Mouse (Mus musculus) monocyte, adult 2 months (primary cell): Measurements from ENCODE around the gene Emilin1.
A peak's percentile ranks its signal among the peaks of the same experiment; 100 is the strongest.
"Not testable (repeated sequence)": the region's sequence is repeated elsewhere in the genome, so short reads cannot be mapped to it uniquely, and the experiment has no call there.

ENCODE experiments used
- DNase-seq, 2 experiments: peaks; one replicate each; pipeline ENCODE4 v3.0.0; 2022; ENCODE audit warnings: low spot score in 2 of 2, low read depth in 1 of 2

Gene Emilin1

GRCm38 (mm10) chr5:30913060-30913841 is at the start of gene Emilin1:
TSS of gene Emilin1 (plus strand) at chr5:30913402.
- no peak for DNase-seq

- DNase-seq: peak; percentile 11 to 14
These were observed 49.4 kb upstream of the Emilin1 start for GRCm38 (mm10) chr5:30863852-30864251.

DNA sequence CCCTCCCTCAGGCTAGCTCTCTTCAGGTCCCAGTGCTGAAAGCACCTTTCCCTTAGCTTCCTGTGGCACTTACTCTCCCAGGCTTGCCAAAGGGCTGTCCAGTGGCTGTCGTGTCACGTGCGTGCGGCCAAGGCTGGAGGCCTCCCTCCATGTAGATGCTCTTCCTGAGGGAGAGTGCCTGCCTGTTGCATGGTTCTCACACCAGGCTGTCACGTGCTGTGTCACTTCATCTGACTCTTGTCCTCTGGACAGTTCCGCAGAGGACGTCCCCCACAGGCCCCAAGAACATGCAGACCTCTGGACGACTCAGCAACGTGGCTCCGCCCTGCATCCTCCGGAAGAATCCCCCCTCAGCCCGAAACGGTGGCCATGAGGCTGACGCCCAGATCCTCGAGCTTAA is 48.9 kb upstream of the Emilin1 start:
- DNase-seq: no peak

- DNase-seq: no peak
These were observed 46.3 kb upstream of the Emilin1 start for GRCm38 (mm10) chr5:30866871-30867270.

GRCm38 (mm10) chr5:30867712-30868111 is 45.5 kb upstream of the Emilin1 start, which contains the start of gene Tmem214:
TSS of gene Tmem214 (plus strand) at chr5:30868012.
- no peak for DNase-seq

DNA sequence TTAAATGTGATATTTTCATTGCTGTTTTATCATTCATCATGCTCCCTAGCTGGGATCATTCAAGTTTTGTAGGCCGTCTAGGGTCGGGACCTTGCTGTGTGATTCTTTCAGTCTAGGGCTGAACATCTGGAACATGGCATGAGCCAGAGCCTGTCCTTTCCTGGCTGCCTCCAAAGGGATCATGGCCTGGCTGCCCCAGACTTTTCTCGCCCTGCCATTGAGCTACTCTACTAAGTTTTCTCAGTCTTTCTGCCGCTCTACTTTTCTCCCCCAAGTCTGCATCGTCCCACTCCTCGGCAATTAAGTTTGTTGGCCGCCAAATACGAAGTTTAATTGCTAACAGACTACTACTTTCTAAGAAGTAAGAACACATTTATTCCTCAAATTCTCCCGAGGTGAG is 44.2 kb upstream of the Emilin1 start:
- DNase-seq: no peak

DNA sequence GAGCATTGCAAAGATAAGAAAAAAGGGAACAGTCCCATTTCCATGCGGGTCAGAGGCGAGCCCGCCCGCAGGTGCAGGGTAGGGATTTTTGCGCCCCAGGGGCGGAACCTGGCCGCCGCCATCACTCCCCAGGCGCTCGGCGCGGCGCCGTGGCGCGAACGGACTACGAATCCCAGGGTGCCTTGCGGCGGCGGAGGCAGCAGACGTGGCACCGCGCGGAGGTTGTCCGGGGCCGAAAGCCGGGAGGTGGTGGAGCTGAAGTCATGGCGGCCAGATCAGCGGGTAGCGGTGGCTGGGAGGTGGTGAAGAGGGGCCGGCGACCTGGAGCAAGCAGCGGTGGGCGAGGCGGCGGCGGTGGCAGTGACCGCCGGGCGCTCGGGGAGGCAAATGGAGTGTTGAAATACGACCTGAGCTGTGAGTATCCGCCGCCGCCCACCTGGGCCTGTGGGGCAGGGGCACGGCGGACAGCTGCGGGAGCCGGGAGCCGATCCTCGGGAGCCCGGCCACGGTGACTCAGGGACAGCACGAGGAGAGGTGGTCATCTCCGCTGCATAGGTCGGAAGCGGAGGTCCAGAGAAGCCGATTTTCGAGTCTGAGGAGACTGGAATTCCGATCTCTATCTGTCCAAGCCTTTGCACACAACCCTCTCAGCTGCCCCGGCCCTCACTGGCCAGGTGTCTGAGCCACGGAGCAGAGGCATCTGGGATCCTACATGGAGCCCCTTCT is 43.6 kb upstream of the Emilin1 start:
- peak; percentile 64 to 77 for DNase-seq

DNA sequence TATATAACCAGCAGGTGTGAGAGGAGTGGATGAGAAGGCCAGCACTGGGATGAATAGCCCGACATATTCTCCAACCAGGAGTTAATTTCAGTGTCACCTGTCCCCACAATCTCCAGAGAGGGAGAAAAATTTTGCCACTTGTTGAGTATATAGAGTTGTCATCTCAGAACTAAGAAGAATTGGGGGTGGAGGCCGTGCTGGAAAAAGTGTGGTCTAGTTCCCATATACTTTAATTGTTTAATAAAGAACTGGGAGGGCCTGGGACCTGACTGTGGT is 43.1 kb upstream of the Emilin1 start:
- DNase-seq: no peak

- DNase-seq: no peak
These were observed 40.6 kb upstream of the Emilin1 start for GRCm38 (mm10) chr5:30872574-30872973.

DNA sequence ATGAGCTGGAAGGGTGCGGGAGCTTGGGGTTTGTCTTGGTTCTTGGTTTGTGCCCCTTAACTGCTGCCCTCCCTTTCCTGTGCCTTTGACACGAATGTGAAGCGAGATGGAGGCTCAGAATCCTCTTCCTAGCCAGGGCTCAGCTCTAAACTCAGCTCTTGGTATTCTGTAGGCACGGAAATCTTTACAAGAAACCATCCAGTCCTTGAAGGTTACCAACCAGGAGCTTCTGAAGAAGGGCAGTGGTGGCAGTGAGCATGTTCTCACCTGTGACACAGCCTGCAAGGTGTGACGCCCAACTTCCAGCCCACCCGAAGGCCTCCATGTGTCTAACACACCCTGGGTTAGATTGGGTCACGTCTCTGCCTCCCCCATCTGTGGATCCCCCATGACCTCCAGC is 38.8 kb upstream of the Emilin1 start:
- no peak for DNase-seq

DNA sequence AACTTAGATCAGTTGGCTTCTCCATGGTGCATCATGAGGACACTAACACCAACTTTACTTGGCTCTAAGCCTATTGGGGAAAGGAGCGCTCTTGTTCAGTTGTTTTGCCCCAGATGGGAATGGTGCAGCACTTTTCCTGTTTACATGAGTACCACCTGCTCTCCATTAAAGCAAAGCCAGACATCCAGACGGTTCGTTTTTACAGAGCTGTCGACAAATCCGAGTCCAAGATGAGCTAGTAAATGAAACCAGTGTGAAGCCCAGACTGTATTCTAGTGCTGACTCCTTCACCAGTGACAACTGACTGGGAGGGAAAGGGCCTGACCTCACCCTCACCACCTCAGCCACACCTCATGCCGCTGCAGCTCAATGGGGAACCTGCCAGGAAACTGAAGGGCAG is 34.6 kb upstream of the Emilin1 start:
- no peak for DNase-seq

DNA sequence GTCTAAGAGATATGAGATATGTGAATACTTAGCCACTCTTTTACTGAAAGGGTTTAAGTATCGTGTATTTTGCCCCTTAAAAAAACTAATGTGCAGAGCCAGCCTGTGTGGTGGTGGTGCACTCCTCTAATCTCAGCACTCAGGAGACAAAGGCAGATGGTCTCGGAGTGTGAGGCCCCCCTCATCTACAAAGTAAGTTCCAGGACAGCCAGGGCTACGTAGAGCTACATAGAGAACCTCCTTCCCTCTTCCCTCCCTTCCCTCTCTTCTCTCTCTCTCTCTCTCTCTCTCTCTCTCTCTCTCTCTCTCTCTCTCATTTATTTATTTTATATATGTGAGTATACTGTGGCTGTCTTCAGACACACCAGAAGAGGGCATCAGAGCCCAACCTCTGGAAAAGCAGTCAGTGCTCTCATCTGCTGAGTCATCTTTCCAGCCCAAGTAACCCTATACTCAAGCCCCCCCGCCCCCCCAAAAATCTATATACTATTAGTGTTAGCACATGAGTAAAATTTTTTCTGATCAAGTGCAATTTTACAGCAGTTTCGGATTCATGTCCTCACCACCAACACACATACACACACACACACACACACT is 33.8 kb upstream of the Emilin1 start:
- DNase-seq: no peak

GRCm38 (mm10) chr5:30881839-30882238 is 31.4 kb upstream of the Emilin1 start:
- not testable (repeated sequence) for DNase-seq

GRCm38 (mm10) chr5:30886209-30886608 is 27.0 kb upstream of the Emilin1 start:
- no peak for DNase-seq

- no peak for DNase-seq
These were observed 26.5 kb upstream of the Emilin1 start for GRCm38 (mm10) chr5:30886731-30887130.

DNA sequence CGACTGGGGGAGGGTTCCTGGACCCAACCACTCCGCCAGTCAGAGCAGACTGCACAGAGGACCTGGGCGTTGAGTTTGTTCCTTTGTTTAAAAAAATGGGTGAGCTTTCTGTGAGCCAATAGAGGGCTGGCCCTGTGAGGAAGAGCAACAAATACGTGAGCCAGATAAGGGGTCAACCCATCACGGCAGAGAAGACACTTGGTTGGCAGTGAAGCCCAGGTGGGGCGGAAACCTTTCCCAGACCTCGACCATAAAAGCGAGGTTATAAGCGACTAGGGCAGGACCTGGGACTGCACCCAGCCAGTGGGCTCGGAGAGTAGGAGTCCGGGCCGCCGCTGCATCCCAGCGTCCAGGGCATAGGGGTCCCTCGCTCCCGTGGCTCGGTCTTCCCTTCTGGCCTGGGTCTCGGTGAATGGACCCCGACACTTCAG is 25.9 kb upstream of the Emilin1 start:
- peak in 1 of 2 experiments; percentile 41 for DNase-seq

GRCm38 (mm10) chr5:30887858-30888336 is 25.3 kb upstream of the Emilin1 start:
- DNase-seq: peak; percentile 76 to 85

- peak; percentile 74 to 84 for DNase-seq
These were observed 24.7 kb upstream of the Emilin1 start, which contains the start of gene Agbl5 for GRCm38 (mm10) chr5:30888337-30889087. TSS of gene Agbl5 (plus strand) at chr5:30888694.

DNA sequence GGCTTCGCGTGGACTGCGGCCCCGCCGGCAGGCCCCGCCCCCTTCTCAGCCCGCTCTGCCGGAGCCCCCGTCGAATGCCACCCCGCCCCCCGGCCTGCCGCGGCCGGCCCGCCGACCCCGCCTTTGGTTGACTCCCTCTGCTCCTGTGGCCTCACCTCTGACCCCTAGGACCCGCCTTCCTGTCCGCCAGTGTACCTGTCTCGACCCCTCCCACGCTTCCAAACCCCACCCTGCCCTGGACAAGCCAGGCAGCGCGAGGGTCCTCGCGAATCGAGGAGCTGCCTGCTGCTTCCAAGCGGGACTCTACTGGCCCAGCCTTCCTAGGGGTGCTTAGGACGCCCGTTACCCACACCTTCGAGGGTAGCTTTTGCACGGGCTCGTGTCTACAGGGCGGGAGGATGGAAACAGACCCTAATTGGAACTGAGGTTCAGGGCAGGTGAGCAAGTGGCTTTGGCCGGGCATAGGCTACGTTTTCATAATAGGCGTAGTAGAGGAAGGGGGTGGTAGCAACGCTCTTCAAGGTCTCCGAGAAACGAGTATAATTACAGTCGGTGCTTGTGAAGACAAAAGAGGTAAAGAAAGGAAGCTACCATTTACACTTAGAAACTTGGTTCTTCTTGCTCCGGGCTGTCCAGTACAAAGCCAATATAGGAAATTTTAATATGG is 24.0 kb upstream of the Emilin1 start:
- DNase-seq: no peak

- DNase-seq: no peak
These were observed 22.8 kb upstream of the Emilin1 start for GRCm38 (mm10) chr5:30890375-30890774.

GRCm38 (mm10) chr5:30901860-30902259 is 11.3 kb upstream of the Emilin1 start:
- DNase-seq: no peak
